Mouse (Mus musculus): ENCODE data around the gene Slc16a7. TPM values are rescaled to one million over a fixed set of nuclear protein-coding genes. Genes with fewer than 3 reads are reported as not detected.

Gene Slc16a7
- total RNA-seq, 1 experiment, result 0.58 TPM

- Histone ChIP-seq H3K9me3 (ENCODE audit: control insufficient read depth, insufficient read depth, low read depth, low read length) (no peaks in the 10 kb centered on the region), H3K27ac (ENCODE audit: insufficient read depth, low read depth, low read length, poor library complexity, severe bottlenecking) (no peak overlapping the region), H3K4me1 (ENCODE audit: control insufficient read depth in 2 of 2, insufficient read depth in 2 of 2, low read length in 2 of 2, poor library complexity in 1 of 2) (peaks cover 3 to 4% of the 10 kb centered on the region in 2 experiments; a peak in 1 of 4 replicates), H3K9ac (ENCODE audit: insufficient read depth, low read depth, low read length, poor library complexity, severe bottlenecking) (peak overlapping the region; percentile 6; the same call in 1 of the 2 replicates), H3K36me3 (ENCODE audit: control insufficient read depth, insufficient read depth, low read length, poor library complexity, severe bottlenecking) (no peaks in the 10 kb centered on the region), H3K4me3 (ENCODE audit: insufficient read depth in 1 of 2, low read depth in 1 of 2, low read length in 2 of 2, poor library complexity in 1 of 2, severe bottlenecking in 1 of 2) (peak overlapping the region; percentile 68 to 75)
- no peak for TF ChIP-seq MAFK (IDR thresholded peaks at IDR 0.05; ENCODE audit: insufficient read depth, low read depth, low read length)
- TF ChIP-seq ZC3H11A (IDR thresholded peaks at IDR 0.05; ENCODE audit: borderline replicate concordance, low read depth, low read length), result no peak
- in situ Hi-C loops (cut with MboI; ENCODE audit: low sequenced_read_pairs in 2 of 2, unreplicated experiment in 2 of 2), result no loop called here
- peak; percentile 19 for DNase-seq (ENCODE audit: low read depth, low spot score)
Measured at GRCm38 (mm10) chr10:125388481-125388875, 787 bp downstream of the Slc16a7 start.

GRCm38 (mm10) chr10:125387782-125388415 is 1.4 kb downstream of the Slc16a7 start:
- no peak overlapping the region for H3K9ac ChIP-seq (ENCODE audit: insufficient read depth, low read depth, low read length, poor library complexity, severe bottlenecking)
- no peak overlapping the region for H3K27ac ChIP-seq (ENCODE audit: insufficient read depth, low read depth, low read length, poor library complexity, severe bottlenecking)
- H3K9me3 ChIP-seq (ENCODE audit: control insufficient read depth, insufficient read depth, low read depth, low read length), result no peaks in the 10 kb centered on the region
- peaks cover 3 to 4% of the 10 kb centered on the region in 2 experiments; a peak in 1 of 4 replicates for H3K4me1 ChIP-seq (ENCODE audit: control insufficient read depth in 2 of 2, insufficient read depth in 2 of 2, low read length in 2 of 2, poor library complexity in 1 of 2)
- no peaks in the 10 kb centered on the region for H3K36me3 ChIP-seq (ENCODE audit: control insufficient read depth, insufficient read depth, low read length, poor library complexity, severe bottlenecking)
- TF ChIP-seq CHD2 (IDR thresholded peaks at IDR 0.05; ENCODE audit: low read depth, low read length) (no peak), ZC3H11A (IDR thresholded peaks at IDR 0.05; ENCODE audit: borderline replicate concordance, low read depth, low read length) (no peak), HCFC1 (IDR thresholded peaks at IDR 0.05; ENCODE audit: borderline replicate concordance, insufficient read depth, low read length) (no peak), ZNF384 (IDR thresholded peaks at IDR 0.05; ENCODE audit: low read depth, low read length) (no peak), MAFK (IDR thresholded peaks at IDR 0.05; ENCODE audit: insufficient read depth, low read depth, low read length) (no peak)
- in situ Hi-C loops (cut with MboI; ENCODE audit: low sequenced_read_pairs in 2 of 2, unreplicated experiment in 2 of 2), result no loop called here
- no peak overlapping the region for H3K4me3 ChIP-seq (ENCODE audit: insufficient read depth in 1 of 2, low read depth in 1 of 2, low read length in 2 of 2, poor library complexity in 1 of 2, severe bottlenecking in 1 of 2)
- no peak for DNase-seq (ENCODE audit: low read depth, low spot score)

GRCm38 (mm10) chr10:125375526-125375925 is 13.7 kb downstream of the Slc16a7 start:
- no peak for DNase-seq (ENCODE audit: low read depth, low spot score)
- in situ Hi-C loops (cut with MboI; ENCODE audit: low sequenced_read_pairs in 2 of 2, unreplicated experiment in 2 of 2), result no loop called here

GRCm38 (mm10) chr10:125372666-125373065 is 16.6 kb downstream of the Slc16a7 start:
- H3K4me1 ChIP-seq (ENCODE audit: control insufficient read depth in 2 of 2, insufficient read depth in 2 of 2, low read length in 2 of 2, poor library complexity in 1 of 2), result no peaks in the 10 kb centered on the region
- no peak overlapping the region for H3K27ac ChIP-seq (ENCODE audit: insufficient read depth, low read depth, low read length, poor library complexity, severe bottlenecking)
- no peak for DNase-seq (ENCODE audit: low read depth, low spot score)
- no peak for TF ChIP-seq CHD2 (IDR thresholded peaks at IDR 0.05; ENCODE audit: low read depth, low read length)
- no peak for TF ChIP-seq HCFC1 (IDR thresholded peaks at IDR 0.05; ENCODE audit: borderline replicate concordance, insufficient read depth, low read length)
- TF ChIP-seq MAFK (IDR thresholded peaks at IDR 0.05; ENCODE audit: insufficient read depth, low read depth, low read length), result no peak
- no peak for TF ChIP-seq ZNF384 (IDR thresholded peaks at IDR 0.05; ENCODE audit: low read depth, low read length)
- TF ChIP-seq ZC3H11A (IDR thresholded peaks at IDR 0.05; ENCODE audit: borderline replicate concordance, low read depth, low read length), result no peak
- H3K4me3 ChIP-seq (ENCODE audit: insufficient read depth in 1 of 2, low read depth in 1 of 2, low read length in 2 of 2, poor library complexity in 1 of 2, severe bottlenecking in 1 of 2), result no peak overlapping the region
- H3K9me3 ChIP-seq (ENCODE audit: control insufficient read depth, insufficient read depth, low read depth, low read length), result no peaks in the 10 kb centered on the region
- in situ Hi-C loops (cut with MboI; ENCODE audit: low sequenced_read_pairs in 2 of 2, unreplicated experiment in 2 of 2), result no loop called here
- H3K36me3 ChIP-seq (ENCODE audit: control insufficient read depth, insufficient read depth, low read length, poor library complexity, severe bottlenecking), result no peaks in the 10 kb centered on the region
- no peak overlapping the region for H3K9ac ChIP-seq (ENCODE audit: insufficient read depth, low read depth, low read length, poor library complexity, severe bottlenecking)

More at GRCm38 (mm10) chr10:125375526-125375925, 13.7 kb downstream of the Slc16a7 start:
- Histone ChIP-seq H3K9ac (ENCODE audit: insufficient read depth, low read depth, low read length, poor library complexity, severe bottlenecking) (no peak overlapping the region), H3K36me3 (ENCODE audit: control insufficient read depth, insufficient read depth, low read length, poor library complexity, severe bottlenecking) (no peaks in the 10 kb centered on the region), H3K27ac (ENCODE audit: insufficient read depth, low read depth, low read length, poor library complexity, severe bottlenecking) (no peak overlapping the region), H3K4me3 (ENCODE audit: insufficient read depth in 1 of 2, low read depth in 1 of 2, low read length in 2 of 2, poor library complexity in 1 of 2, severe bottlenecking in 1 of 2) (no peak overlapping the region), H3K4me1 (ENCODE audit: control insufficient read depth in 2 of 2, insufficient read depth in 2 of 2, low read length in 2 of 2, poor library complexity in 1 of 2) (no peaks in the 10 kb centered on the region), H3K9me3 (ENCODE audit: control insufficient read depth, insufficient read depth, low read depth, low read length) (no peaks in the 10 kb centered on the region)
- no peak for TF ChIP-seq HCFC1 (IDR thresholded peaks at IDR 0.05; ENCODE audit: borderline replicate concordance, insufficient read depth, low read length)

GRCm38 (mm10) chr10:125371451-125371850 is 17.8 kb downstream of the Slc16a7 start:
- TF ChIP-seq ZNF384 (IDR thresholded peaks at IDR 0.05; ENCODE audit: low read depth, low read length) (no peak), MAFK (IDR thresholded peaks at IDR 0.05; ENCODE audit: insufficient read depth, low read depth, low read length) (no peak), ZC3H11A (IDR thresholded peaks at IDR 0.05; ENCODE audit: borderline replicate concordance, low read depth, low read length) (no peak), HCFC1 (IDR thresholded peaks at IDR 0.05; ENCODE audit: borderline replicate concordance, insufficient read depth, low read length) (no peak), CHD2 (IDR thresholded peaks at IDR 0.05; ENCODE audit: low read depth, low read length) (no peak)
- H3K9ac ChIP-seq (ENCODE audit: insufficient read depth, low read depth, low read length, poor library complexity, severe bottlenecking), result no peak overlapping the region
- no peaks in the 10 kb centered on the region for H3K4me1 ChIP-seq (ENCODE audit: control insufficient read depth in 2 of 2, insufficient read depth in 2 of 2, low read length in 2 of 2, poor library complexity in 1 of 2)
- no peaks in the 10 kb centered on the region for H3K36me3 ChIP-seq (ENCODE audit: control insufficient read depth, insufficient read depth, low read length, poor library complexity, severe bottlenecking)
- no peak overlapping the region for H3K27ac ChIP-seq (ENCODE audit: insufficient read depth, low read depth, low read length, poor library complexity, severe bottlenecking)
- DNase-seq (ENCODE audit: low read depth, low spot score), result no peak
- H3K4me3 ChIP-seq (ENCODE audit: insufficient read depth in 1 of 2, low read depth in 1 of 2, low read length in 2 of 2, poor library complexity in 1 of 2, severe bottlenecking in 1 of 2), result no peak overlapping the region
- H3K9me3 ChIP-seq (ENCODE audit: control insufficient read depth, insufficient read depth, low read depth, low read length), result no peaks in the 10 kb centered on the region
- in situ Hi-C loops (cut with MboI; ENCODE audit: low sequenced_read_pairs in 2 of 2, unreplicated experiment in 2 of 2), result no loop called here

All from ES-E14 (cell line).